Mouse (Mus musculus): Measurements from ENCODE around the gene Abcb7.

DNA sequence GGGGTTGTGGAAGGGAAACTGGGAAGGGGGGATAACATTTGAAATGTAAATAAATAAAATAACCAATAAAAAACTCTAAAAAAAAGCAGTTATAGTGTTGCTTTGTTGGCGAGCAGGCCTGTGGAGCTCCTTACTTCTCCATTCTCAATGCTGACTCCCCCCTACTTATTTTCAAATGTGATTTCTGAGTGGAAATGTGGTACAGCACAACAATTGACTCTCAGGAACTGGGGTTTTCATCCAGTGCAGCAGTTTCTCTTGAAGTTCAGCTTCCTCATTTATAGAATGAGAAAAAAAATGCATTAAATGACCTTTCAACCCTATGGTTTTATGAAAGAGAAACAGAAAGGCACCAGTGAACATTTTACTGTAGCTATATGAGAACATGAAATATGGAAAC, 133.8 kb downstream of the Abcb7 start:
- TF ChIP-seq CTCF (IDR thresholded peaks at IDR 0.05; ENCODE audit: extremely low read depth, insufficient read depth, low read length) (no peak), POLR2A (IDR thresholded peaks at IDR 0.05; ENCODE audit: extremely low read depth, insufficient read depth, low read length) (no peak)

Measured in cortical plate, adult 2 months (tissue).